Comparison of ENCODE assay signal across 7 mouse cellular contexts in the genomic region with DNA sequence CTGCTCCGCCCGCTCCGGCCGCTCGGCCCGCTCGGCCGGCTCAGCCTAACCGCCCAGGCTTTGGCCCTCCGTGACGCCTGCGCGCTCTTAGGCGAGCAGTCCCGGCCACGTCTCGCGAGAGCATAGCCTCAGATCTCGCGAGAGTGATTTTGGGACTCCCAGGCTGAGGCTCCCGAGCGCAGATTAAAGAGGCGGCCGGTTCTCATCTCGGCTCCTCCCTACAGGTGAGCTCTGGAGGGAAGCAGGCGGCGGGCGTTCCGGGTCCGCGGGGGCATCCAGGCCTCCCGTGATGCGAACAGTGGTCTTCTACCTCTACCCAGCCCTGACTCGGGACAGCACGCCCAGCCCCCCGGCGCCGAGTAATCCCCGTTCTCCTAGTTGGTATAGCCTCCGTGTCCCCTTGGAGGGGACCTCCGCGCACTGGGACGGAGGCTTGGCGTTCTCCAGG. TPM values are rescaled to one million over a fixed set of nuclear protein-coding genes. Genes with fewer than 3 reads are reported as not detected.
DNase-seq lines count a peak whose midpoint lies in the region; ATAC-seq and TF ChIP-seq lines count a peak whose summit lies in the region.

Ofd1 (minus strand) TSS at position 89 of the 448 bp plus-strand sequence.

- no peaks in the 10 kb centered on the region for H3K4me1 ChIP-seq in embryonic facial prominence, embryonic 12.5 days
- H3K4me1 ChIP-seq in kidney, adult 2 months (ENCODE audit: control insufficient read depth, insufficient read depth, low read length): no peaks in the 10 kb centered on the region
- no peaks in the 10 kb centered on the region for H3K4me1 ChIP-seq in limb, embryonic 12.5 days (replicated peaks)
- H3K4me1 ChIP-seq in midbrain, embryonic 15.5 days: peaks cover 8% of the 10 kb centered on the region
- no peaks in the 10 kb centered on the region; the same call in 1 of the 2 replicates for H3K4me1 ChIP-seq in spleen, adult 2 months (ENCODE audit: control insufficient read depth, insufficient read depth, insufficient read length)

- peak; percentile 95 for ATAC-seq in embryonic facial prominence, embryonic 12.5 days (ENCODE audit: insufficient number of reproducible peaks, insufficient read depth, low FRiP score, low TSS enrichment)
- ATAC-seq in limb, embryonic 12.5 days (ENCODE audit: insufficient number of reproducible peaks, insufficient read depth, low FRiP score, low TSS enrichment, low read depth): peak; percentile 95
- peak; percentile 99 for ATAC-seq in midbrain, embryonic 15.5 days (replicated peaks)

- peak within 1 kb of the TSS; percentile 56 for H3K4me3 ChIP-seq in embryonic facial prominence, embryonic 12.5 days
- peak within 1 kb of the TSS; percentile 84 for H3K4me3 ChIP-seq in kidney, adult 2 months (ENCODE audit: insufficient read depth, low read depth, low read length)
- peak within 1 kb of the TSS; percentile 56 for H3K4me3 ChIP-seq in limb, embryonic 12.5 days (replicated peaks)
- peak within 1 kb of the TSS; percentile 66 for H3K4me3 ChIP-seq in midbrain, embryonic 15.5 days
- peak within 1 kb of the TSS; percentile 79 for H3K4me3 ChIP-seq in spleen, adult 2 months (ENCODE audit: extremely low read depth, insufficient read depth, insufficient read length)

- H3K27me3 ChIP-seq in embryonic facial prominence, embryonic 12.5 days: peaks cover 21% of the 10 kb centered on the region; the same call in 1 of the 2 replicates
- no peaks in the 10 kb centered on the region for H3K27me3 ChIP-seq in kidney, adult 2 months (replicated peaks; ENCODE audit: control insufficient read depth, insufficient read depth, low read length)
- peaks cover 55% of the 10 kb centered on the region for H3K27me3 ChIP-seq in limb, embryonic 12.5 days
- 0 out of 2 replicates have a peak, but pooled peaks cover 7% of the 10 kb centered on the region for H3K27me3 ChIP-seq in midbrain, embryonic 15.5 days (replicated peaks)
- H3K27me3 ChIP-seq in spleen, adult 2 months (ENCODE audit: control insufficient read depth, insufficient read depth, low read length): no peaks in the 10 kb centered on the region

- H3K9ac ChIP-seq in embryonic facial prominence, embryonic 12.5 days: peak within 1 kb of the TSS; percentile 75
- H3K9ac ChIP-seq in limb, embryonic 12.5 days (replicated peaks): peak within 1 kb of the TSS; percentile 72
- H3K9ac ChIP-seq in midbrain, embryonic 15.5 days: peak within 1 kb of the TSS; percentile 77

- no peaks in the 10 kb centered on the region for H3K36me3 ChIP-seq in embryonic facial prominence, embryonic 12.5 days
- no peaks in the 10 kb centered on the region for H3K36me3 ChIP-seq in kidney, adult 2 months (ENCODE audit: control insufficient read depth, insufficient read depth, low read length)
- no peaks in the 10 kb centered on the region for H3K36me3 ChIP-seq in limb, embryonic 12.5 days
- H3K36me3 ChIP-seq in midbrain, embryonic 15.5 days (replicated peaks): no peaks in the 10 kb centered on the region
- H3K36me3 ChIP-seq in spleen, adult 2 months (ENCODE audit: control insufficient read depth, insufficient read depth, low read length): no peaks in the 10 kb centered on the region

- no peak for TF ChIP-seq CTCF in kidney, adult 2 months (conservative IDR thresholded peaks at IDR 0.05; ENCODE audit: insufficient read depth, insufficient read length, low read depth, low read length)
- TF ChIP-seq CTCF in spleen, adult 2 months (IDR thresholded peaks at IDR 0.05; ENCODE audit: extremely low read depth, insufficient read depth, insufficient read length, insufficient replicate concordance): no peak

- peak within 1 kb of the TSS; percentile 52 for H3K4me2 ChIP-seq in embryonic facial prominence, embryonic 12.5 days (replicated peaks)
- peak within 1 kb of the TSS; percentile 58 for H3K4me2 ChIP-seq in limb, embryonic 12.5 days
- peak within 1 kb of the TSS; percentile 54 for H3K4me2 ChIP-seq in midbrain, embryonic 15.5 days

- peak within 1 kb of the TSS; percentile 63; the same call in 1 of the 2 replicates for H3K27ac ChIP-seq in embryonic facial prominence, embryonic 12.5 days
- H3K27ac ChIP-seq in kidney, adult 2 months (ENCODE audit: insufficient read depth, low read depth, low read length): peak within 1 kb of the TSS; percentile 73
- peak within 1 kb of the TSS; percentile 80 for H3K27ac ChIP-seq in limb, embryonic 12.5 days
- peak within 1 kb of the TSS; percentile 90 for H3K27ac ChIP-seq in midbrain, embryonic 15.5 days
- H3K27ac ChIP-seq in spleen, adult 2 months (ENCODE audit: insufficient read depth, low read length): peak within 1 kb of the TSS; percentile 87

- 11% methylated on average over 44 of the region's 44 CpGs for WGBS in embryonic facial prominence, embryonic 12.5 days
- WGBS in kidney, adult 2 months: under 1% methylated on average over 43 of the region's 44 CpGs
- 13% methylated on average over 37 of the region's 44 CpGs for WGBS in limb, embryonic 12.5 days
- 21% methylated on average over 39 of the region's 44 CpGs for WGBS in midbrain, embryonic 15.5 days
- 23% methylated on average over 44 of the region's 44 CpGs for WGBS in spleen, adult 2 months

- H3K9me3 ChIP-seq in embryonic facial prominence, embryonic 12.5 days: no peaks in the 10 kb centered on the region
- no peaks in the 10 kb centered on the region for H3K9me3 ChIP-seq in limb, embryonic 12.5 days
- no peaks in the 10 kb centered on the region for H3K9me3 ChIP-seq in midbrain, embryonic 15.5 days

- DNase-seq in adrenal gland, postnatal 25 days: peak; percentile 86
- DNase-seq in heart, adult 18-20 months: peak; percentile 90 to 94
- DNase-seq in kidney, adult 2 months: peak; percentile 95
- DNase-seq in spleen, adult 2 months (ENCODE audit: low read depth in 1 of 2, low spot score in 2 of 2): peak; percentile 82 to 85

- TF ChIP-seq POLR2A in kidney, adult 2 months (IDR thresholded peaks at IDR 0.05; ENCODE audit: low read depth, low read length): peak; percentile 61
- TF ChIP-seq POLR2A in spleen, adult 2 months (IDR thresholded peaks at IDR 0.05; ENCODE audit: low read depth, low read length): peak; percentile 42

RNA-seq across cellular contexts. Expression of gene Ofd1, which starts in this region (rescaled TPM):
- total RNA-seq in adrenal gland, postnatal 25 days (2021): 6.9 and 9.4 TPM in 2 replicates
- polyA plus RNA-seq in embryonic facial prominence, embryonic 12.5 days (2016; fragmentation: Nextera tagmentation; extraction: Ambion mirVana): 7.9 and 9.1 TPM in 2 replicates
- 1 to 10 TPM; 3.9 to 5.5 TPM for total RNA-seq in heart, adult 18-20 months (2021)
- polyA plus RNA-seq in kidney, adult 2 months (2012; rRNA removed): 1.3 and 1.4 TPM in 2 replicates
- 8.9 and 9.4 TPM in 2 replicates for polyA plus RNA-seq in limb, embryonic 12.5 days (2016; fragmentation: Nextera tagmentation; extraction: Ambion mirVana)
- polyA plus RNA-seq in midbrain, embryonic 15.5 days (2015; fragmentation: Nextera tagmentation; extraction: Ambion mirVana): 6.1 and 6.4 TPM in 2 replicates
- 0.99 and 1.5 TPM in 2 replicates for polyA plus RNA-seq in spleen, adult 2 months (2012; rRNA removed)

Comparison
In these comparisons a context has a peak if more than half of its experiments do, and no peak if none do; other contexts are left out.
1. Peak in every context shown above with its lines: DNase-seq, ATAC-seq, H3K4me3 ChIP-seq and H3K27ac ChIP-seq.